Mouse (Mus musculus): ENCODE data around the gene Nck2. TPM values are rescaled to one million over a fixed set of nuclear protein-coding genes. Genes with fewer than 3 reads are reported as not detected.

The Nck2 gene
- total and polyA plus RNA-seq, 2 experiments from 2014 or later = 40.3 to 79.2 TPM

DNA sequence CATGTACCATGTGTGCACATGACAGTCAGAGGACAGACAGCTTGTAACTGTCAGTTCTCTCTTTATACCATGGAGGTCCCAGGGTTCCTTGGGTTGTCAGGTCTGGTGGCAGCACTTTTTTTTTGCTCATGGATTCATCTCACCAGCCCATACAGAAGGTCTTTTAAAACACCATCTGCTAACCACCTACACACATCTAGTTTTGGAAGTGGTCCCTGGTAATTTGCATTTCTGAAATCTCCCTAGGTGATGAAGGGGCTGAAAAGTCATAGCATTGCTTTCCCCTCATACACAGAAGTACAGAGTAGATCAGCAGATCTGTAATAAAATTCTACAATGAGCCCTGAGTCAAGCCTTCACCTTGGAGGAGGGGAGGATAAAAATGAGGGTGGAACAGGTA is 44.9 kb downstream of the Nck2 start:
- no peak for ATAC-seq
- H3K36me3 ChIP-seq (ENCODE audit: insufficient read depth) = no peaks in the 10 kb centered on the region
- H3K9me3 ChIP-seq (ENCODE audit: low read length) = no peaks in the 10 kb centered on the region
- no peaks in the 10 kb centered on the region for H3K27me3 ChIP-seq (ENCODE audit: insufficient read depth, low read length)
- DNase-seq = no peak
- H3K4me1 ChIP-seq (ENCODE audit: insufficient read depth) = peaks cover 8% of the 10 kb centered on the region; the same call in 1 of the 2 replicates
- H3K9ac ChIP-seq = no peak overlapping the region
- H3K4me3 ChIP-seq (ENCODE audit: low read depth, low read length) = no peak overlapping the region
- TF ChIP-seq CTCF (IDR thresholded peaks at IDR 0.05; ENCODE audit: low read depth) = no peak
- H3K4me2 ChIP-seq (ENCODE audit: low read depth) = no peak overlapping the region
- no peak overlapping the region for H3K27ac ChIP-seq (ENCODE audit: low read depth, low read length)

DNA sequence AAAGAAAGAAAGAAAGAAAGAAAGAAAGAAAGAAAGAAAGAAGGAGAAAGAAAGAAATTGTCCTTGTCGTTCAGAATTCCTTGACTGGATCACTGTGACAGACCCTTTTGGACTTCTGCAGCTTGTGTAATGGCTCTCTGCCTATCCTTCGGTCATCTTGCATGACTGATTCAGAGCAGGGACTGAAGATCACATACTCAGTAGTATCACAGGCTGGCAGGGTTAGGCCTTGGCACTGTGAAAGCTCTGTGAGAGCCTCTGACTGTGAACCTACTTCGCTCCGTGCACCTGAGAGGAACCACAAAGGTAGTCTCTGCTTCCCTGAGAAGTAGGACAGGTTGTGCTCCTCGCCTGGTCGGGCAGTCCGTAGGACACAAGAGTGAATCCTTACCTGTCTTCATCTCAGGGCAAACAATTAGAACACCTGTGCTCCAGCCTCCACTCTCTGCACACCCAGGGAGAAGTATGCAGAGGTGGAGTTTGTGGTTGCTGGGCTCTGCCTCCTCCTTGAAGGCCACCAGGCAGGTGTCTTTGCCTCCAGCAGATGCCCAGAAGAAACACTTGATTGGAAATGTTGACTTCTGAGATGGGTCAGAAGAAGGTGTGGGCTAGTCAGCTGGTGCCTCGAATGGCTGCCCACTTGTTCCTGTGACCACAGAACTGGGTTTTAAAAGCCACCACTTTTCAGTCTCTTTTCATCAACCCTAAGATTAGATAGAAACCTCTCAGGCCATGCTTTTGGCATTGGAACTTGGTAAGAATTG is 47.3 kb downstream of the Nck2 start:
- no peak for ATAC-seq
- H3K27ac ChIP-seq (ENCODE audit: low read depth, low read length) = no peak overlapping the region
- 96% methylated on average over 8 of the region's 8 CpGs for WGBS

DNA sequence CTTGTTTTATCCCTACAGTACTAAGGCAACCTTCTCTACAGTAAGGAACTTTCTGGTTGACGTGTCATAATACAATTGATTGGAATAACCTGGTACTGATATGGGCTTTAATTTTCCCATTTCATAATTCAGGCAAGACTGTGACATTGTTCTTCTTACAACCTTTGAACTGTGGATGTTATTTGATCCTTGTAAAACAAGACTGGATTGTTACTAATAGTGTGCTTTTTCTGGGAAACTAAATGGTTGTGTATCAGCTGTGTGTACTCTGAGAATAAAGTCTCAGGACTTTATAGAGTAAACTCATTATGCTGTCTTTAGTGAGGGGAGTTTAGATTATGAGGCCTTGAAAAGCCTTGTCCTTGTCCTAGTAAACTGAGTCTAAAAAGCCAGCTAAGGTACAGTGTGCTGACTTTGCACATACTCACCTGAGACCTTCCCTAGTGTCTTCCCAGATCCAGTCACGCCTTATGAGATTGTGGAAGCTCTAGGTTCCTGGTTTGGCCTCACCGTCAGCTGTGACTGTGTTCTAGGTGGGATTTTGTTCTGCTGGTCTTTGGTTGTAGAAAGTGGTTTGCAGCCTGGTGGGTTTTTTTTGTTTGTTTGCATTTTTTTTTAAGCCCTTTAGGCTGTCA is 48.5 kb downstream of the Nck2 start:
- no peaks in the 10 kb centered on the region for H3K9me3 ChIP-seq (ENCODE audit: low read length)
- DNase-seq (no peak), ATAC-seq (no peak)
- no peaks in the 10 kb centered on the region for H3K36me3 ChIP-seq (ENCODE audit: insufficient read depth)
- H3K4me3 ChIP-seq (ENCODE audit: low read depth, low read length) = no peak overlapping the region
- WGBS = 91% methylated on average over 3 of the region's 3 CpGs
- 0 out of 2 replicates have a peak, but pooled peaks cover 3% of the 10 kb centered on the region for H3K4me1 ChIP-seq (ENCODE audit: insufficient read depth)
- no peak overlapping the region for H3K4me2 ChIP-seq (ENCODE audit: low read depth)
- TF ChIP-seq CTCF (IDR thresholded peaks at IDR 0.05; ENCODE audit: low read depth) = no peak
- no peak overlapping the region for H3K9ac ChIP-seq
- no peaks in the 10 kb centered on the region for H3K27me3 ChIP-seq (ENCODE audit: insufficient read depth, low read length)
- no peak overlapping the region for H3K27ac ChIP-seq (ENCODE audit: low read depth, low read length)

More for the DNA sequence above, 47.3 kb downstream of the Nck2 start:
- Histone ChIP-seq H3K36me3 (ENCODE audit: insufficient read depth) (no peaks in the 10 kb centered on the region), H3K4me2 (ENCODE audit: low read depth) (no peak overlapping the region), H3K4me3 (ENCODE audit: low read depth, low read length) (no peak overlapping the region), H3K9me3 (ENCODE audit: low read length) (no peaks in the 10 kb centered on the region), H3K9ac (no peak overlapping the region), H3K4me1 (ENCODE audit: insufficient read depth) (0 out of 2 replicates have a peak, but pooled peaks cover 4% of the 10 kb centered on the region), H3K27me3 (ENCODE audit: insufficient read depth, low read length) (no peaks in the 10 kb centered on the region)
- no peak for TF ChIP-seq CTCF (IDR thresholded peaks at IDR 0.05; ENCODE audit: low read depth)
- DNase-seq = no peak

- no peak for ATAC-seq
- DNase-seq = no peak
- WGBS = 63% methylated on average over 4 of the region's 4 CpGs
- TF ChIP-seq CTCF (IDR thresholded peaks at IDR 0.05; ENCODE audit: low read depth) = no peak
- Histone ChIP-seq H3K36me3 (ENCODE audit: insufficient read depth) (no peaks in the 10 kb centered on the region), H3K27ac (ENCODE audit: low read depth, low read length) (no peak overlapping the region), H3K27me3 (ENCODE audit: insufficient read depth, low read length) (no peaks in the 10 kb centered on the region), H3K4me2 (ENCODE audit: low read depth) (no peak overlapping the region), H3K4me1 (ENCODE audit: insufficient read depth) (0 out of 2 replicates have a peak, but pooled peaks cover 3% of the 10 kb centered on the region), H3K4me3 (ENCODE audit: low read depth, low read length) (no peak overlapping the region), H3K9me3 (ENCODE audit: low read length) (no peaks in the 10 kb centered on the region), H3K9ac (no peak overlapping the region)
Observed at GRCm38 (mm10) chr1:43496051-43496450, 51.7 kb downstream of the Nck2 start.

- H3K27me3 ChIP-seq (ENCODE audit: insufficient read depth, low read length) = no peaks in the 10 kb centered on the region
- 0 out of 2 replicates have a peak, but pooled peaks cover 4% of the 10 kb centered on the region for H3K4me1 ChIP-seq (ENCODE audit: insufficient read depth)
- H3K27ac ChIP-seq (ENCODE audit: low read depth, low read length) = no peak overlapping the region
- no peak for DNase-seq
- H3K9me3 ChIP-seq (ENCODE audit: low read length) = no peaks in the 10 kb centered on the region
- H3K36me3 ChIP-seq (ENCODE audit: insufficient read depth) = no peaks in the 10 kb centered on the region
- WGBS = 81% methylated on average over 3 of the region's 3 CpGs
- TF ChIP-seq CTCF (IDR thresholded peaks at IDR 0.05; ENCODE audit: low read depth) = no peak
- no peak for ATAC-seq
- H3K4me3 ChIP-seq (ENCODE audit: low read depth, low read length) = no peak overlapping the region
- no peak overlapping the region for H3K4me2 ChIP-seq (ENCODE audit: low read depth)
- no peak overlapping the region for H3K9ac ChIP-seq
Observed at GRCm38 (mm10) chr1:43496993-43497392, 52.6 kb downstream of the Nck2 start.

DNA sequence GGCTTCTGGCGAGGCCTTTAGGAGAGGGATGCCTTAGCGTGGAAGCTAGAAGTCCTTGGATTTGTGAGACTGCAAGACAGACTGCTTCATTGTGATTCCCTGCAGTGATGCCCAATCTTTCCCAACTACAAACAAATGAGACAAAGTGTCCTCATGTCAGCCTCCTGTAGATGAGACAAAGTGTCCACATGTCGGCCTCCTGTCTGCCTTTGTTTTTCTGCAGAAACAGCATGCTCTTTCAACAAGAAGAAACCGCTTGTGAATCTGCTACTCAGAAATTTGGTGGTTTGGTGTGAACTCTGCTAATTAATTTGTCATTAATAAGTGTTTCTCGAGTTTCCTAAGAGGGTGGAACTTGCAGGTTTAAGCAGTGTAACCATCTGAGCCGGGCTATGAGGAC is 53.6 kb downstream of the Nck2 start:
- 0 out of 2 replicates have a peak, but pooled peaks cover 13% of the 10 kb centered on the region for H3K4me1 ChIP-seq (ENCODE audit: insufficient read depth)
- DNase-seq (peak; percentile 40), ATAC-seq (peak; percentile 32; the same call in 1 of the 2 replicates)
- H3K4me3 ChIP-seq (ENCODE audit: low read depth, low read length) = no peak overlapping the region
- H3K9me3 ChIP-seq (ENCODE audit: low read length) = no peaks in the 10 kb centered on the region
- 40% methylated on average over 6 of the region's 6 CpGs for WGBS
- peak overlapping the region; percentile 24 for H3K27ac ChIP-seq (ENCODE audit: low read depth, low read length)
- H3K9ac ChIP-seq = no peak overlapping the region
- no peaks in the 10 kb centered on the region for H3K36me3 ChIP-seq (ENCODE audit: insufficient read depth)
- no peak for TF ChIP-seq CTCF (IDR thresholded peaks at IDR 0.05; ENCODE audit: low read depth)
- H3K4me2 ChIP-seq (ENCODE audit: low read depth) = no peak overlapping the region
- H3K27me3 ChIP-seq (ENCODE audit: insufficient read depth, low read length) = no peaks in the 10 kb centered on the region

GRCm38 (mm10) chr1:43500121-43500520 is 55.7 kb downstream of the Nck2 start:
- Histone ChIP-seq H3K36me3 (ENCODE audit: insufficient read depth) (no peaks in the 10 kb centered on the region), H3K9me3 (ENCODE audit: low read length) (no peaks in the 10 kb centered on the region), H3K4me3 (ENCODE audit: low read depth, low read length) (no peak overlapping the region), H3K4me2 (ENCODE audit: low read depth) (no peak overlapping the region), H3K9ac (no peak overlapping the region), H3K27me3 (ENCODE audit: insufficient read depth, low read length) (no peaks in the 10 kb centered on the region), H3K27ac (ENCODE audit: low read depth, low read length) (no peak overlapping the region), H3K4me1 (ENCODE audit: insufficient read depth) (peaks cover 20% of the 10 kb centered on the region; the same call in 1 of the 2 replicates)
- TF ChIP-seq CTCF (IDR thresholded peaks at IDR 0.05; ENCODE audit: low read depth) = no peak
- 71% methylated on average over 5 of the region's 5 CpGs for whole genome bisulfite sequencing
- ATAC-seq (no peak), DNase-seq (no peak)
